In the genomic region with DNA sequence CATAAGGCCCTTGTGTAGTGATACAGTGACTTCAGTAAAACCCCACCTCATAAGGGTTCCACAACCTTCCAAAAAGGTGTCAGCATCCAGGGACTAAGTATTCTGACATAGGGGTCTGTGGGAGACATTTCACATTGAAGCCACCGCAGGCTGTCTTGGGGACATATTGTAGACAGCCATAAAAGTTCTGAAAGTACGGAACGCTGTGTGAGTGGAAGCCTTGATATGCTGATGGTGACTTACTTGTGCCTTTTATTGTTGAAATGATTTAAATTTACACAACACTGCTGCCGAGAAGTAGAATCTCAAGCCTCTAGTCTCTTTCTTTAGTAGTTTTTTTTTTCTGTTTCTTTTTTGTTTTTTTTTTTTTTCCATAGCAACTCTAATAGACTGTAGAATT, we compare ENCODE assay signal across 27 mouse cellular contexts.
"Had no signal": no experiment of that assay in that cellular context is flagged by ENCODE, and none has a peak within 500 bp of the region (broad histone marks: within the 10 kb centered on the region; RNA-seq: fewer than 3 reads in every experiment).

No protein-coding gene starts in this region.

- DNase-seq: gastrocnemius, postnatal 14 days; gastrocnemius, postnatal 36 days; heart, adult 18-20 months; heart, postnatal 10 days; heart, postnatal 4 days; kidney, adult 18-20 months; kidney, adult 8-10 months; kidney, postnatal 10 days; kidney, postnatal 25 days; kidney, postnatal 4 days; layer of hippocampus, postnatal 36 days; left cerebral cortex, postnatal 4 days; lung, adult 18-20 months had no signal

- H3K9ac ChIP-seq: heart, embryonic 12.5 days; hindbrain, embryonic 12.5 days; hindbrain, embryonic 14.5 days; intestine, embryonic 15.5 days; limb, embryonic 13.5 days; limb, embryonic 15.5 days; liver, embryonic 12.5 days; liver, embryonic 14.5 days had no signal

- H3K4me3 ChIP-seq: heart, embryonic 10.5 days; heart, embryonic 12.5 days; hindbrain, embryonic 10.5 days; hindbrain, embryonic 12.5 days; intestine, embryonic 15.5 days; layer of hippocampus, adult 2 months; limb, embryonic 13.5 days; limb, embryonic 15.5 days; liver, embryonic 12.5 days had no signal

- H3K9me3 ChIP-seq: heart, embryonic 10.5 days; heart, embryonic 12.5 days; hindbrain, embryonic 10.5 days; hindbrain, embryonic 12.5 days; intestine, embryonic 15.5 days; limb, embryonic 13.5 days; limb, embryonic 15.5 days; liver, embryonic 12.5 days had no signal

- H3K4me2 ChIP-seq: heart, embryonic 12.5 days; hindbrain, embryonic 12.5 days; intestine, embryonic 15.5 days; limb, embryonic 13.5 days; limb, embryonic 15.5 days; liver, embryonic 12.5 days had no signal

- ATAC-seq: hindbrain, embryonic 16.5 days; inflammation-experienced regulatory T-cells, adult 6 months; intestine, embryonic 15.5 days; intestine, postnatal 0 days; liver, embryonic 12.5 days had no signal

- H3K4me1 ChIP-seq: heart, embryonic 10.5 days; heart, embryonic 12.5 days; hindbrain, embryonic 12.5 days; intestine, embryonic 15.5 days; limb, embryonic 13.5 days; liver, embryonic 12.5 days had no signal

- H3K36me3 ChIP-seq: heart, embryonic 10.5 days; heart, embryonic 12.5 days; hindbrain, embryonic 10.5 days; hindbrain, embryonic 12.5 days; intestine, embryonic 15.5 days; limb, embryonic 13.5 days; limb, embryonic 15.5 days; liver, embryonic 12.5 days had no signal

- H3K27me3 ChIP-seq: heart, embryonic 12.5 days; hindbrain, embryonic 12.5 days; intestine, embryonic 15.5 days; limb, embryonic 13.5 days; limb, embryonic 15.5 days; liver, embryonic 12.5 days had no signal

- H3K27ac ChIP-seq: heart, embryonic 10.5 days; hindbrain, embryonic 10.5 days; hindbrain, embryonic 12.5 days; hindbrain, embryonic 14.5 days; intestine, embryonic 15.5 days; layer of hippocampus, adult 2 months; limb, embryonic 13.5 days; limb, embryonic 15.5 days; liver, embryonic 12.5 days; liver, embryonic 14.5 days had no signal
